Mouse (Mus musculus) erythroblast, embryonic 14.5 days (primary cell): ENCODE measurements at regions not wholly inside any gene's neighbourhood (a gene's known extent, or its start where the extent isn't known, plus 50 kb on each side); places are given as distances from the start of the nearest gene placed in this dataset.

Experiments
- GATA1 ChIP-seq: IDR thresholded peaks from 2 replicates; pipeline ENCODE4 v1.6.1; 2012; ENCODE audit warnings: low read length, inconsistent platforms, mixed read lengths
- TAL1 ChIP-seq: IDR thresholded peaks from 3 replicates; pipeline ENCODE4 v1.6.1; 2012; ENCODE audit warnings: low read length, inconsistent platforms, mixed read lengths

DNA sequence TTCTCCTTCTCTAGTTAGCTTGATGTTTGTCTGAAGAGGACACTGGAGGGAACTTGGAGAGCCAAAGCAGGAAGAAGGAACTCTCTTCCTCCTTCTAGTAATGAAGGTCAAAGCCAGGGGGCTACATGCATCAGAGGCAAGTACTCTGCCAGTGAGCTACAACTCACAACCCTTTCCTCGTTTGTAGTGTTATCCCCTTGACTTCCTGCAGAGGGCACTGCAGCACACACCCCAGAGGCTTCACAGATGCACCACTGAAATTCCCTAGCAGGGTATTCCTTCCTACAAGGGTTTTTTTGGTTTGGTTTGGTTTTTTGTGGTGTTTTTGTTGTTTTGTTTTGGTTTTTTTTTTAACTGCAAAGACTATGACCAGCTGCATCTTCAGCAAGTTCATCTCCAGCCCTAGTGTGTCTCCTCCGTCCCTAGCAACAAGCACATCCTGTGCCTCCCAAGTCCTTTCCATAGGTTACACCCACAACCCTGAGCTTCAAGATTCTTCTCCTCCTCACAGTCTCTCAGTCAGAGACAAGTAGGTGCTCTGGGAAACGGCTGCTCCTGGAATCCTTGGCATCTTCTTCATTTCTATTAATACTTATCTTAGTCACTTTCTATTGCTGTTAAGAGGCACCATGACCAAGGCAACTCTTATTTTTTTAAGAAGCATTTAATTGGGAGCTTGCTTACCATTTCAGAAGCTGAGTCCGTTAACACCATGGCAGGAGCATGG lies 119.0 kb upstream of the Ipo5 start:
- TF ChIP-seq TAL1 (no peak), GATA1 (no peak)
